Mouse (Mus musculus) heart, embryonic 12.5 days (tissue): ENCODE measurements around the gene Pibf1. TPM values are rescaled to one million over a fixed set of nuclear protein-coding genes. Genes with fewer than 3 reads are reported as not detected.
A peak's percentile ranks its signal among the peaks of the same experiment; 100 is the strongest.

Experiments
- ATAC-seq: fragments of 200-750 bp; cut with Nextera tagmentation; 2 replicates; pipeline ENCODE4 v1.8.0; 2017; ENCODE audit warnings: moderate TSS enrichment, moderate library complexity; ENCODE audit not compliant: insufficient number of reproducible peaks, low FRiP score
- H3K27ac ChIP-seq: fragments of 300-500 bp; sonication (generic); 2 replicates; pipeline ENCODE4 v1.5.1; 2016; ENCODE audit warnings: mild to moderate bottlenecking, moderate library complexity; ENCODE audit not compliant: poor library complexity, severe bottlenecking
- H3K27me3 ChIP-seq: fragments of 300-500 bp; sonication (generic); replicated peaks from 2 replicates; pipeline ENCODE4 v1.6.1; 2016; ENCODE audit warnings: mild to moderate bottlenecking, moderate library complexity
- H3K36me3 ChIP-seq: fragments of 300-500 bp; sonication (generic); 2 replicates; pipeline ENCODE4 v1.6.1; 2016; ENCODE audit warnings: mild to moderate bottlenecking, moderate library complexity
- H3K4me1 ChIP-seq: fragments of 300-500 bp; sonication (generic); replicated peaks from 2 replicates; pipeline ENCODE4 v1.6.1; 2016; ENCODE audit warnings: mild to moderate bottlenecking
- H3K4me2 ChIP-seq: fragments of 300-500 bp; sonication (generic); 2 replicates; pipeline ENCODE4 v1.6.1; 2016; ENCODE audit warnings: mild to moderate bottlenecking, moderate library complexity
- H3K4me3 ChIP-seq: fragments of 300-500 bp; sonication (generic); 2 replicates; pipeline ENCODE4 v1.5.1; 2016; ENCODE audit warnings: mild to moderate bottlenecking
- H3K9ac ChIP-seq: fragments of 300-500 bp; sonication (generic); 2 replicates; pipeline ENCODE4 v1.6.1; 2016; ENCODE audit warnings: mild to moderate bottlenecking, moderate library complexity
- H3K9me3 ChIP-seq: fragments of 300-500 bp; sonication (generic); replicated peaks from 2 replicates; pipeline ENCODE4 v1.6.1; 2016; ENCODE audit warnings: mild to moderate bottlenecking, moderate library complexity
- WGBS: fragments of 180-500 bp; shearing (Covaris S2); methylation state at CpG from one replicate; pipeline ENCODE4 v1.1.7; 2016; 5-methylcytosine and 5-hydroxymethylcytosine counted together
- polyA plus RNA-seq: library from polyadenylated mRNA; unstranded; fragments of >200 nt; fragmentation: Nextera tagmentation; extraction: Ambion mirVana; gene quantifications from 2 replicates; pipeline ENCODE4 v1.2.1, GENCODE M21; 2016

Pibf1 gene
- polyA plus RNA-seq, 1 experiment from 2014 or later, result 17.6 TPM

DNA sequence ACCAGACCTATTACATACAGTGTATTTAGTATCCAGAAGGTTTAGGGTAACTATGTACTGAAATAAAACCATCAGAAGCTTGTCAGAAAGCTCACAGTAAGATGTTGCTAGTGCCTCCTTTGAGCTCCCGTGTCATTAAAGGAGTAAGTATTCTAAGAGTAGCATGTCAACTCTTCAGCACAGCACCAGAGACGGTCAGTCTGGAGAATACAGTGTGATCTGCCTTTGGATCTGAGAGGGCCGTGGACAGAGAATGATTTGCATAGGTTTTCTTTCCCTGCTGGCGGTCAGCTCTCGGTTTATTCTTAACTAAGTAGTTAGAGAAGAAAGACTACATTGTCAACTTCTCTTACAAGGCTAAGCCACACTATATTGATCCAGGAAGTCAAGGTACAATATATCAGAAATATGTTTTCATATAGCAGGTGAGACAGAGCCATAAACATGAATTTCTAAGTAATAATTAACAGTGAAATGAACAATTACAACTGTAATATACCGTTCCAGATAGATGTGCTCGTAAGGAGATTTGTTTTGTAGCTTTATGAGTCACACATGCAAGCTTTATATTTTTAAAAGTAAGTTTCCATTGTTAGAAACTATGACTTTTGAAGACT, 119.3 kb downstream of the Pibf1 start:
- Histone ChIP-seq H3K4me2 (no peak overlapping the region), H3K27ac (no peak overlapping the region), H3K27me3 (no peaks in the 10 kb centered on the region), H3K4me1 (no peaks in the 10 kb centered on the region), H3K36me3 (peaks cover 16% of the 10 kb centered on the region), H3K4me3 (no peak overlapping the region), H3K9ac (no peak overlapping the region), H3K9me3 (no peaks in the 10 kb centered on the region)
- no peak for ATAC-seq
- WGBS, result 82% methylated on average over 7 of the region's 7 CpGs

DNA sequence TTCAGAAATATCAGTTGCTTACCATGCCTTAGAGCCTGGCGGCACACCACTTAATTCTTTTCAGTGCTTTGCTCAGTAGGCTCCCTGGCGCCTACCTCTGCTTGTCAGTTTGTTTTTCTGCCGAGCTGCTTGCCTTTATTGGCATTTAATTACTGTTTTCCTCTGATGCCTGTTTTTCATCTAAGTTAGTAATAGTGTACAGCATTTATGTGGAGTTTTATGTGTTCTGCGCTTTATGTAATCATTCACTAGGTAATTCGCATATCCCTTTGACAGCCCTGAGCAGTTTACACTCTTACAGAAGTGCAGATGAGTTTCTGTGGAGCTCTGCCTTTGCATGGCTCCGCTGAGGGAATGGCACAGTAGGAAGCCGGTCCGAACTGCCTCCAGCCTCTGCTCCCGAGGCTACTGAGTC, 120.5 kb downstream of the Pibf1 start:
- H3K27ac ChIP-seq, result no peak overlapping the region
- H3K4me1 ChIP-seq, result no peaks in the 10 kb centered on the region
- peak overlapping the region; percentile 24; the same call in 1 of the 2 replicates for H3K4me2 ChIP-seq

DNA sequence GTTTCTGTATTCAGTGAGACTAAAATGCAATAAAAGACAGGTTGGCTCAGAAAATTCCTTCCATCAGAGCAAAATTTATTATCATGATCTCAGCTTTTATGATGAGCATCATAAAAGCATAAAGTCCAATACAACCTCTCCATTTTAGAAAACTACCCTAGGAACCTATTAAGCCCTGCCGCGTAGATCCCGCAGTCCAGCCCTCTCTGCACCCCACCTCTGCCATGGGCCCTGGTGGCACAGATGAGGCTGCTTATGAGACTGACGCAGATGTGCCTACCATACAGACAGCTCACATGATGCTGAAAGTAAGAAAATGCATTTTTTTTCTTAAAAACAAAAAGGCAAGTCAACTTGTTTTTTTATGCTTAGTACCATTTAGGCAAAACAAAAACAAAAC, 126.7 kb downstream of the Pibf1 start:
- H3K27ac ChIP-seq, result no peak overlapping the region
- no peaks in the 10 kb centered on the region for H3K9me3 ChIP-seq
- no peak overlapping the region for H3K4me3 ChIP-seq
- no peak overlapping the region for H3K4me2 ChIP-seq
- 96% methylated on average over 4 of the region's 4 CpGs for WGBS
- no peaks in the 10 kb centered on the region for H3K4me1 ChIP-seq
- no peaks in the 10 kb centered on the region for H3K27me3 ChIP-seq
- ATAC-seq, result no peak
- no peak overlapping the region for H3K9ac ChIP-seq
- H3K36me3 ChIP-seq, result peaks cover 12% of the 10 kb centered on the region; the same call in 1 of the 2 replicates

More for the DNA sequence above, 120.5 kb downstream of the Pibf1 start:
- WGBS, result 23% methylated on average over 9 of the region's 9 CpGs
- Histone ChIP-seq H3K27me3 (no peaks in the 10 kb centered on the region), H3K9me3 (no peaks in the 10 kb centered on the region), H3K9ac (no peak overlapping the region), H3K36me3 (peaks cover 13% of the 10 kb centered on the region; the same call in 1 of the 2 replicates), H3K4me3 (no peak overlapping the region)
- ATAC-seq, result no peak

DNA sequence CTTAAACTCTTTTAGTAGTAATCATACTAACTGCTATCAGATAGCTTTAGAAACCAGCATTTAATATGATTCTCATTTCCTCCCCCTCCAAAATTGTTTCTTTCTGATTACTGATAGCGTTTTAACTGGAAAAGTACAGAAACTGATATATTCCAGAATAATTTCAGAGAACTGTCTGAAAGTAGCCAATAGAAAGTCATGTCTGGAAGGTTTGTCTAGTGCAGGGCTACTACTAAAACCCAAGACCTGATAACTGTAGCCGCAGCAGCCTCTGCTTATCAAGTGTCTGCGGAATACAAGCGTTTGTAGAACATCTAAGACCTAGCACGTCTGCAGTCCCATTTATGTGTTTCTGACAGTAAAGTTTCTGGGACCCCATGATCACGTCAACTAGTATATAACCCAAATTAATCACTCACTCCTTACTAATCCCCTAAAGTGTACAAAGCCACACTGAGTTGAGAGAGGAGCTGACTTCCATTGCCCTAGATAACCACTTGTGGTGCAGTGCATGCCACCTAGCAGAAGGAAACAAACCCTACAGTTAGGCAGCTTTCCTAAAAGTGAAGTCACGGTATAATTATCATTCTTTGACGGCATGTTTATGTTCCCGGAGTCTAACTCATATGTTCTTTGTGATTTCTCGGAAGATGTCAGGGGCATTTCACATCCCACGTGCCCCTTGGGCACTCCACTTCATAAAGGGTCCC, 130.0 kb downstream of the Pibf1 start:
- no peak overlapping the region for H3K9ac ChIP-seq
- H3K4me1 ChIP-seq, result no peaks in the 10 kb centered on the region
- H3K36me3 ChIP-seq, result peaks cover 10% of the 10 kb centered on the region; the same call in 1 of the 2 replicates
- H3K27ac ChIP-seq, result no peak overlapping the region
- H3K4me3 ChIP-seq, result no peak overlapping the region
- H3K27me3 ChIP-seq, result no peaks in the 10 kb centered on the region
- no peak for ATAC-seq
- H3K9me3 ChIP-seq, result no peaks in the 10 kb centered on the region
- no peak overlapping the region for H3K4me2 ChIP-seq
- WGBS, result 69% methylated on average over 11 of the region's 11 CpGs

GRCm38 (mm10) chr14:99233056-99233455, 133.8 kb downstream of the Pibf1 start:
- Histone ChIP-seq H3K9me3 (no peaks in the 10 kb centered on the region), H3K27ac (no peak overlapping the region), H3K4me1 (no peaks in the 10 kb centered on the region), H3K9ac (no peak overlapping the region), H3K27me3 (no peaks in the 10 kb centered on the region), H3K36me3 (peaks cover 7% of the 10 kb centered on the region; the same call in 1 of the 2 replicates), H3K4me3 (no peak overlapping the region), H3K4me2 (no peak overlapping the region)
- no peak for ATAC-seq
- 85% methylated on average over 3 of the region's 3 CpGs for WGBS

DNA sequence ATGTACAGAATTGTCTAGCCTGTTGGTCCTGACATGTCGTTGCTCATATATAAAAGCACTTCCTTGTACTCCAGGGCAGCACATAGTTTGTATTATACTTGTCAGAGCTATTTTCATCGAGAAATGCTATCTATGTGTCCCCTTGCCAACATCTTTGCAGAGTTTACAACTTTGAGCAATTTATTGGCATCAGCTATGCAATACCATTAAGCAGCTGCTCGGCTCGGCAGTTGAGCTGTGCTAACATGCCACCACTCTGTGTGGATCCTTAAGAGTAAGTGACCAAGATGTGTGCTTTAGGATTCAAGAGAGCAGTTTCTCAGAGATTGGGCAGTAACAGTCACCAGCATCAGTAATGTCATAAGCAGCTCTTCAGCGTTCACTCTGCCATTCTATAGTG, 137.9 kb downstream of the Pibf1 start:
- H3K4me3 ChIP-seq, result no peak overlapping the region
- no peak for ATAC-seq
- peaks cover 7% of the 10 kb centered on the region; the same call in 1 of the 2 replicates for H3K36me3 ChIP-seq
- no peaks in the 10 kb centered on the region for H3K9me3 ChIP-seq
- H3K27me3 ChIP-seq, result no peaks in the 10 kb centered on the region
- 87% methylated on average over 5 of the region's 5 CpGs for WGBS
- no peak overlapping the region for H3K9ac ChIP-seq
- no peaks in the 10 kb centered on the region for H3K4me1 ChIP-seq
- H3K27ac ChIP-seq, result no peak overlapping the region
- no peak overlapping the region for H3K4me2 ChIP-seq

DNA sequence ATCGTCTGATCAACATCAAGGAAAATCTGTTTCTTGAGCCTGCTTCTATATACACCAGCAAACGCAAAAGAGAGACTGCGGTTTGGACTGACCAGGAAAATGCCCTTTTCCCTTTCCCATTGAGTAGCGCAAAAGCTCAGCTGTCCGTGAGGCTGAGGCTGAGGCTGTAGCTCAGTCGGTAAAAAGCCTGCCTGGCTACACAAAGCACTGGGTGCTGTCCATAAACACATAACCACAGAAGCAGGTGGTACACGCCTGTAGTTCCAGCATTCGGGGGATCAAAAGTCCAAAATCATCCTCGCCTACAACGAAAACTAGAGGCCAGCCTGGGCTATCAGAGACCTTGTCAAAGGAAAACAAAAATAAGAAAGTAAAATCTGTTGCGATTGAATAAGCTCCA, 141.3 kb downstream of the Pibf1 start:
- no peak overlapping the region for H3K4me2 ChIP-seq
- no peaks in the 10 kb centered on the region for H3K4me1 ChIP-seq
- no peak for ATAC-seq
- no peak overlapping the region for H3K9ac ChIP-seq
- whole genome bisulfite sequencing, result 80% methylated on average over 11 of the region's 11 CpGs
- no peak overlapping the region for H3K27ac ChIP-seq
- H3K4me3 ChIP-seq, result no peak overlapping the region
- peaks cover 17% of the 10 kb centered on the region for H3K36me3 ChIP-seq
- no peaks in the 10 kb centered on the region for H3K27me3 ChIP-seq
- H3K9me3 ChIP-seq, result no peaks in the 10 kb centered on the region

GRCm38 (mm10) chr14:99244508-99244907, 145.3 kb downstream of the Pibf1 start:
- Histone ChIP-seq H3K36me3 (peaks cover 17% of the 10 kb centered on the region), H3K9ac (no peak overlapping the region), H3K4me2 (no peak overlapping the region), H3K4me3 (no peak overlapping the region), H3K4me1 (no peaks in the 10 kb centered on the region), H3K9me3 (no peaks in the 10 kb centered on the region), H3K27me3 (no peaks in the 10 kb centered on the region), H3K27ac (no peak overlapping the region)
- no peak for ATAC-seq
- 53% methylated on average over 3 of the region's 3 CpGs for WGBS

- Histone ChIP-seq H3K4me3 (no peak overlapping the region), H3K4me2 (no peak overlapping the region), H3K9me3 (no peaks in the 10 kb centered on the region), H3K27ac (no peak overlapping the region), H3K9ac (no peak overlapping the region), H3K4me1 (peaks cover 4% of the 10 kb centered on the region; the same call in 1 of the 2 replicates), H3K27me3 (no peaks in the 10 kb centered on the region), H3K36me3 (peaks cover 7% of the 10 kb centered on the region; the same call in 1 of the 2 replicates)
- 93% methylated on average over 12 of the region's 12 CpGs for WGBS
- ATAC-seq, result no peak
Observed at GRCm38 (mm10) chr14:99262026-99262425, 162.8 kb downstream of the Pibf1 start.

- H3K27ac ChIP-seq, result no peak overlapping the region
- H3K9ac ChIP-seq, result no peak overlapping the region
- peaks cover 4% of the 10 kb centered on the region; the same call in 1 of the 2 replicates for H3K4me1 ChIP-seq
- no peak overlapping the region for H3K4me2 ChIP-seq
- peaks cover 6% of the 10 kb centered on the region; the same call in 1 of the 2 replicates for H3K36me3 ChIP-seq
- no peak for ATAC-seq
- WGBS, result 65% methylated on average over 6 of the region's 6 CpGs
- no peaks in the 10 kb centered on the region for H3K9me3 ChIP-seq
- H3K4me3 ChIP-seq, result no peak overlapping the region
- no peaks in the 10 kb centered on the region for H3K27me3 ChIP-seq
Observed at GRCm38 (mm10) chr14:99263816-99264215, 164.6 kb downstream of the Pibf1 start.

DNA sequence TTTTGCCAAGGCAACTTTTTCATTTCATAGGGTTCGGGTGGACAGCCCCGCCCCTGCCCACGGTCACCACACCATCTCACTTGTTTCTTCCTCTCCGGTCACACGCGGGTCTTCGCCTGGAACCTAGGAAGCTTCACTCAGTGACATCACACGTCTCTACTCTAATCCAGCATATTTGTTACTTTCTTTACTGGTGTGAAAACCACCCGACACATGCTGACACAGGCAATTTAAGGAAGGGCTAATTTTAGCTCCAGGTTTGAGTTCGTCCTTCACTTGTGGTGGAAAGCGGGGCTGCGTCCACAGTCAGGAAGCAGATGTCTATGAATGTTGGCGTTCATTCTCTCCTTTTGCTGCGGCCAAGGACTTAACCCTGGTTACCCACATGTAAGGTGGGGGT, 166.6 kb downstream of the Pibf1 start:
- ATAC-seq, result no peak
- WGBS, result 75% methylated on average over 14 of the region's 14 CpGs
- H3K4me3 ChIP-seq, result no peak overlapping the region

More for the DNA sequence above, 166.6 kb downstream of the Pibf1 start:
- Histone ChIP-seq H3K27ac (no peak overlapping the region), H3K27me3 (no peaks in the 10 kb centered on the region), H3K9me3 (no peaks in the 10 kb centered on the region), H3K4me1 (peaks cover 4% of the 10 kb centered on the region; the same call in 1 of the 2 replicates), H3K36me3 (no peaks in the 10 kb centered on the region), H3K9ac (no peak overlapping the region), H3K4me2 (no peak overlapping the region)
